Mouse (Mus musculus) forebrain, embryonic 10.5 days (tissue): ENCODE measurements around the gene 2700081O15Rik. TPM values are rescaled to one million over a fixed set of nuclear protein-coding genes. Genes with fewer than 3 reads are reported as not detected.

Source experiments
- DNase-seq: peaks from one replicate; pipeline ENCODE4 v3.0.0-alpha.2; 2017; ENCODE audit warnings: low spot score; ENCODE audit errors: extremely low spot score
- H3K27ac ChIP-seq: fragments of 300-500 bp; sonication (generic); 2 replicates; pipeline ENCODE4 v1.5.1; 2016; ENCODE audit warnings: mild to moderate bottlenecking
- H3K27me3 ChIP-seq: fragments of 300-500 bp; sonication (generic); 2 replicates; pipeline ENCODE4 v1.6.1; 2016; ENCODE audit warnings: mild to moderate bottlenecking; ENCODE audit not compliant: poor library complexity, severe bottlenecking
- H3K36me3 ChIP-seq: fragments of 300-500 bp; sonication (generic); replicated peaks from 2 replicates; pipeline ENCODE4 v1.6.1; 2016; ENCODE audit warnings: mild to moderate bottlenecking, moderate library complexity
- H3K4me1 ChIP-seq: fragments of 300-500 bp; sonication (generic); 2 replicates; pipeline ENCODE4 v1.6.1; 2016
- H3K4me3 ChIP-seq: fragments of 300-500 bp; sonication (generic); 2 replicates; pipeline ENCODE4 v1.5.1; 2016; ENCODE audit warnings: mild to moderate bottlenecking, moderate library complexity
- H3K9me3 ChIP-seq: fragments of 300-500 bp; sonication (generic); 2 replicates; pipeline ENCODE4 v1.6.1; 2016; ENCODE audit warnings: mild to moderate bottlenecking, moderate library complexity
- WGBS: fragments of 180-500 bp; shearing (Covaris S2); methylation state at CpG from one replicate; pipeline ENCODE4 v1.1.7; 2016; 5-methylcytosine and 5-hydroxymethylcytosine counted together
- polyA plus RNA-seq: library from polyadenylated mRNA; unstranded; fragments of >200 nt; fragmentation: Nextera tagmentation; extraction: Ambion mirVana; gene quantifications from 2 replicates; pipeline ENCODE4 v1.2.1, GENCODE M21; 2016

The 2700081O15Rik gene
- polyA plus RNA-seq, 1 experiment from 2014 or later, result 5.2 TPM

GRCm38 (mm10) chr19:7400635-7401034 is 16.8 kb upstream of the 2700081O15Rik start:
- H3K36me3 ChIP-seq, result no peaks in the 10 kb centered on the region
- H3K4me3 ChIP-seq, result no peak overlapping the region
- no peak overlapping the region for H3K27ac ChIP-seq
- DNase-seq, result no peak
- 78% methylated on average over 11 of the region's 11 CpGs for WGBS
- no peaks in the 10 kb centered on the region; the same call in 1 of the 2 replicates for H3K9me3 ChIP-seq
- H3K27me3 ChIP-seq, result peaks cover 17% of the 10 kb centered on the region
- no peaks in the 10 kb centered on the region; the same call in 1 of the 2 replicates for H3K4me1 ChIP-seq

- no peak overlapping the region for H3K27ac ChIP-seq
- no peaks in the 10 kb centered on the region; the same call in 1 of the 2 replicates for H3K4me1 ChIP-seq
- peaks cover 5% of the 10 kb centered on the region for H3K9me3 ChIP-seq
- H3K27me3 ChIP-seq, result peaks cover 10% of the 10 kb centered on the region
- WGBS, result 92% methylated on average over 9 of the region's 9 CpGs
- no peak overlapping the region for H3K4me3 ChIP-seq
- no peaks in the 10 kb centered on the region for H3K36me3 ChIP-seq
- no peak for DNase-seq
These were observed 12.7 kb upstream of the 2700081O15Rik start for GRCm38 (mm10) chr19:7404623-7405229.

- Histone ChIP-seq H3K36me3 (no peaks in the 10 kb centered on the region; the same call in 1 of the 2 replicates), H3K27me3 (peaks cover 16% of the 10 kb centered on the region), H3K4me3 (no peak overlapping the region), H3K9me3 (peaks cover 5% of the 10 kb centered on the region), H3K27ac (no peak overlapping the region), H3K4me1 (peaks cover 17% of the 10 kb centered on the region)
- no peak for DNase-seq
- 60% methylated on average over 2 of the region's 2 CpGs for WGBS
These were observed 5.1 kb upstream of the 2700081O15Rik start for GRCm38 (mm10) chr19:7412361-7412760.

- Histone ChIP-seq H3K9me3 (no peaks in the 10 kb centered on the region), H3K4me1 (peaks cover 45% of the 10 kb centered on the region), H3K27me3 (peaks cover 31% of the 10 kb centered on the region), H3K27ac (peak overlapping the region; percentile 99), H3K4me3 (peak overlapping the region; percentile 88), H3K36me3 (peaks cover 20% of the 10 kb centered on the region)
- WGBS, result 37% methylated on average over 22 of the region's 22 CpGs
- DNase-seq, result no peak
These were observed 1.2 kb upstream of the 2700081O15Rik start for GRCm38 (mm10) chr19:7415916-7416833.

GRCm38 (mm10) chr19:7417911-7418849 is 755 bp downstream of the 2700081O15Rik start:
- H3K27me3 ChIP-seq, result peaks cover 51% of the 10 kb centered on the region
- WGBS, result under 1% methylated on average over 56 of the region's 59 CpGs
- H3K27ac ChIP-seq, result peak overlapping the region; percentile 99
- H3K9me3 ChIP-seq, result no peaks in the 10 kb centered on the region
- peak; percentile 78 for DNase-seq
- H3K36me3 ChIP-seq, result peaks cover 40% of the 10 kb centered on the region
- peak overlapping the region; percentile 88 for H3K4me3 ChIP-seq
- peaks cover 62% of the 10 kb centered on the region for H3K4me1 ChIP-seq

- DNase-seq, result no peak
- peaks cover 61% of the 10 kb centered on the region for H3K27me3 ChIP-seq
These were observed 1.7 kb downstream of the 2700081O15Rik start for GRCm38 (mm10) chr19:7419134-7419533.

GRCm38 (mm10) chr19:7420108-7420507 is 2.7 kb downstream of the 2700081O15Rik start:
- H3K9me3 ChIP-seq, result no peaks in the 10 kb centered on the region
- H3K36me3 ChIP-seq, result peaks cover 60% of the 10 kb centered on the region
- WGBS, result 72% methylated on average over 12 of the region's 12 CpGs
- peaks cover 80% of the 10 kb centered on the region for H3K4me1 ChIP-seq
- no peak for DNase-seq
- H3K27ac ChIP-seq, result 0 out of 2 replicates have a peak overlapping the region, but pooled peaks have one; percentile 48
- H3K27me3 ChIP-seq, result peaks cover 60% of the 10 kb centered on the region
- H3K4me3 ChIP-seq, result peak overlapping the region; percentile 88

More at GRCm38 (mm10) chr19:7419134-7419533, 1.7 kb downstream of the 2700081O15Rik start:
- Histone ChIP-seq H3K9me3 (no peaks in the 10 kb centered on the region), H3K27ac (peak overlapping the region; percentile 99; the same call in 1 of the 2 replicates), H3K4me3 (peak overlapping the region; percentile 88), H3K4me1 (peaks cover 72% of the 10 kb centered on the region), H3K36me3 (peaks cover 50% of the 10 kb centered on the region)
- 39% methylated on average over 6 of the region's 6 CpGs for WGBS

GRCm38 (mm10) chr19:7420841-7421601 is 3.6 kb downstream of the 2700081O15Rik start:
- peak overlapping the region; percentile 42 for H3K4me3 ChIP-seq
- peaks cover 51% of the 10 kb centered on the region for H3K27me3 ChIP-seq
- no peak for DNase-seq
- peaks cover 76% of the 10 kb centered on the region for H3K4me1 ChIP-seq
- H3K36me3 ChIP-seq, result peaks cover 67% of the 10 kb centered on the region
- WGBS, result 57% methylated on average over 27 of the region's 27 CpGs
- H3K27ac ChIP-seq, result peak overlapping the region; percentile 80
- H3K9me3 ChIP-seq, result no peaks in the 10 kb centered on the region

- peaks cover 76% of the 10 kb centered on the region for H3K36me3 ChIP-seq
- peak overlapping the region; percentile 80 for H3K27ac ChIP-seq
- WGBS, result 7% methylated on average over 48 of the region's 48 CpGs
- DNase-seq, result peak; percentile 79
- H3K27me3 ChIP-seq, result peaks cover 46% of the 10 kb centered on the region
- H3K4me3 ChIP-seq, result peak overlapping the region; percentile 42
- peaks cover 67% of the 10 kb centered on the region for H3K4me1 ChIP-seq
- H3K9me3 ChIP-seq, result no peaks in the 10 kb centered on the region
These were observed 4.5 kb downstream of the 2700081O15Rik start for GRCm38 (mm10) chr19:7421602-7422591.

GRCm38 (mm10) chr19:7422656-7423027 is 5.2 kb downstream of the 2700081O15Rik start:
- peak; percentile 35 for DNase-seq
- Histone ChIP-seq H3K4me1 (peaks cover 66% of the 10 kb centered on the region), H3K27me3 (peaks cover 46% of the 10 kb centered on the region), H3K4me3 (peak overlapping the region; percentile 42), H3K27ac (peak overlapping the region; percentile 80), H3K9me3 (no peaks in the 10 kb centered on the region), H3K36me3 (peaks cover 84% of the 10 kb centered on the region)
- 9% methylated on average over 35 of the region's 35 CpGs for WGBS
